Mouse (Mus musculus) liver, adult 2 months (tissue): Measurements from ENCODE around the gene Zdhhc5. TPM values are rescaled to one million over a fixed set of nuclear protein-coding genes. Genes with fewer than 3 reads are reported as not detected.

Experiments
- DNase-seq: peaks from one replicate; pipeline ENCODE4 v3.0.0-alpha.2; 2011; ENCODE audit warnings: low read depth, low spot score; ENCODE audit errors: extremely low read depth
- H3K27ac ChIP-seq: fragments of 200-500 bp; replicated peaks from 2 replicates; pipeline ENCODE4 v1.5.1; 2012; ENCODE audit warnings: low read depth, mild to moderate bottlenecking, control low read depth, inconsistent platforms, low read length; ENCODE audit not compliant: insufficient read depth
- H3K27me3 ChIP-seq: fragments of 200-500 bp; 2 replicates; pipeline ENCODE4 v1.6.1; 2012; ENCODE audit warnings: mild to moderate bottlenecking, moderate library complexity, low read length, inconsistent platforms; ENCODE audit not compliant: control insufficient read depth, insufficient read depth
- H3K36me3 ChIP-seq: fragments of 200-500 bp; 2 replicates; pipeline ENCODE4 v1.6.1; 2012; ENCODE audit warnings: low read length, inconsistent platforms; ENCODE audit not compliant: control insufficient read depth, insufficient read depth
- H3K4me1 ChIP-seq: fragments of 200-500 bp; 2 replicates; pipeline ENCODE4 v1.6.1; 2011; ENCODE audit warnings: low read length; ENCODE audit not compliant: control insufficient read depth, insufficient read depth
- H3K4me3 ChIP-seq: fragments of 200-500 bp; 2 replicates; pipeline ENCODE4 v1.5.1; 2011; ENCODE audit warnings: low read depth, mild to moderate bottlenecking, control low read depth, low read length, moderate library complexity; ENCODE audit not compliant: insufficient read depth
- H3K79me2 ChIP-seq: fragments of 200-500 bp; 2 replicates; pipeline ENCODE4 v1.6.1; 2012; ENCODE audit warnings: inconsistent platforms, mild to moderate bottlenecking, low read length, moderate library complexity; ENCODE audit not compliant: control insufficient read depth, insufficient read depth
- H3K9ac ChIP-seq: fragments of 200-500 bp; 2 replicates; pipeline ENCODE4 v1.6.1; 2012; ENCODE audit warnings: low read depth, mild to moderate bottlenecking, control low read depth, inconsistent platforms, low read length
- CTCF ChIP-seq: fragments of 200-500 bp; IDR thresholded peaks from 2 replicates; pipeline ENCODE4 v1.5.1; 2011; ENCODE audit warnings: low read depth, low read length, control low read depth
- POLR2A ChIP-seq: fragments of 200-500 bp; IDR thresholded peaks from 2 replicates; pipeline ENCODE4 v1.6.1; 2011; ENCODE audit warnings: low read length, control low read depth; ENCODE audit not compliant: insufficient read depth; ENCODE audit errors: extremely low read depth
- WGBS: fragments of 180-500 bp; shearing (Covaris S2); methylation state at CpG from one replicate; pipeline ENCODE4 v1.1.7; 2018; 5-methylcytosine and 5-hydroxymethylcytosine counted together
- polyA plus RNA-seq: library from polyadenylated mRNA; depleted of rRNA; stranded (reverse); fragments of >200 nt; gene quantifications from 2 replicates; pipeline ENCODE4 v1.2.3, GENCODE M21; 2012; rRNA removed
- total RNA-seq: library from RNA; depleted of rRNA; stranded (reverse); fragments of >200 nt; gene quantifications from 2 replicates; pipeline ENCODE4 v1.2.3, GENCODE M21; 2014; rRNA removed

Zdhhc5 gene
- total RNA-seq (21.9 and 25.8 TPM in 2 replicates), polyA plus RNA-seq (35.6 and 36.1 TPM in 2 replicates)

DNA sequence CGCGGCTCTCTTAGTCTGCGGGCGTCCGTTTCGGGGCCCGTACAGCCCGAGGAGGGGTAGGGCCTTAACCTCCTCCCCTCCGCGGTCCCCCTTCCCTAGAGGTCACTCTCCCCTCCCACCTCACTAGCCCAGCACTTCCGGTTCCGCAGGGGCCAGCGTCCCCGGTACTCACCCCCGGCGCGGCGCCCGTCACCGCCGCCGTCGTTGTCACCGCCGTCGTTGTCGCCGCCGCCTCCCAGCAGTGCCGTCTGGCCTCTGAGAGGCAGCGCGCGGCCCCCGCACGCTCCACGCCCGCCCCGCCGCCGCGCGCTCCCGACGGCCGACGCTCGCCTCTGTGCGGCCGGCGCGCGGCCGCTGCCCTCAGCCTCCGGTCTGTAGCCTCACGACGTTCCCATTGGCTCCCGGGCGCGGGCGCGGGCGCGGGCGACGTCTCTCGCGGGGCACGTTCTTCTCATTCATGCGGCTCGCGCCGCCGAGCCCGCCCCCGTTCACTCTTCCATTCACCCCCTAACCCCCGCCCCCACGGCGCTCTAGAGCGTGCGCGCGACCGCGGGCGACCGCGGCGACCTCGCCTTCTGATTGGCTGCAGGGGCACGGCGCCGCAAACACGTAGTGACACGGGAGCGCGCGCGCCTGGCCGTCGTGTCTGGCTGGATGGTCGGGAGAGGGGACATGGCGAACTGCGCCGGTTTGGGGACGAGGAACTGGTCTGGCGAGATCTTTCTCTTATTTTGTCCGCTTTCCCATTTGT is at the start of gene Zdhhc5:
TSS of gene Zdhhc5 (minus strand) at position 370 of the 751 bp plus-strand sequence.
- peak within 1 kb of the TSS; percentile 83 for H3K9ac ChIP-seq
- peaks cover 11% of the 10 kb centered on the region; the same call in 1 of the 2 replicates for H3K79me2 ChIP-seq
- peak within 1 kb of the TSS; percentile 93 for H3K4me3 ChIP-seq
- peak within 1 kb of the TSS; percentile 88 for H3K27ac ChIP-seq
- H3K27me3 ChIP-seq: no peaks in the 10 kb centered on the region
- TF ChIP-seq CTCF (no peak), POLR2A (peak; percentile 79)
- H3K4me1 ChIP-seq: no peaks in the 10 kb centered on the region; the same call in none of the 2 replicates
- peaks cover 10% of the 10 kb centered on the region for H3K36me3 ChIP-seq
- peak; percentile 51 for DNase-seq
- 1% methylated on average over 96 of the region's 107 CpGs for WGBS

DNA sequence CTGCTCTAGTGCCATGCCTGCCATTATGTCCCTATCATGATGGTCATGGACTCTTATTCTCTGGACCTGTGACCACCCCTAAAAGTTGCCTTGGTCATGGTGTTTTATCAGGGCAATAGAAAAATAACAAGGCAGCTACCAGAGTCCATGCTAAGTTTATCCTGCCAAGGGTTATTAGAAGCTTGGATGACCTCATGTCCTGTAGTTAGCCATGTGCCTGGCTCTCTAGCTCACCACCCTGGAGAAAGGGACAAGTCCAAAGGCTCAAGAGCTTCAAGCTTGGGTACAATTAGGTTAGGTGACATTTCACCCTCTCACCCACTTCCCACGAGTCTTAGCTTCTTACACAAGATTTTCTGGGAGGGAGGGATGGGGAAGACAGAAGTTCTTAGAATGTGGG is 47.8 kb upstream of the Zdhhc5 start:
- Histone ChIP-seq H3K27ac (peak overlapping the region; percentile 100), H3K79me2 (no peaks in the 10 kb centered on the region), H3K36me3 (peaks cover 31% of the 10 kb centered on the region), H3K4me3 (no peak overlapping the region), H3K4me1 (peaks cover 19% of the 10 kb centered on the region), H3K27me3 (no peaks in the 10 kb centered on the region), H3K9ac (no peak overlapping the region)
- TF ChIP-seq CTCF: no peak
- no peak for TF ChIP-seq POLR2A
- 14% methylated on average over 1 of the region's 1 CpGs for WGBS
- DNase-seq: peak; percentile 96

DNA sequence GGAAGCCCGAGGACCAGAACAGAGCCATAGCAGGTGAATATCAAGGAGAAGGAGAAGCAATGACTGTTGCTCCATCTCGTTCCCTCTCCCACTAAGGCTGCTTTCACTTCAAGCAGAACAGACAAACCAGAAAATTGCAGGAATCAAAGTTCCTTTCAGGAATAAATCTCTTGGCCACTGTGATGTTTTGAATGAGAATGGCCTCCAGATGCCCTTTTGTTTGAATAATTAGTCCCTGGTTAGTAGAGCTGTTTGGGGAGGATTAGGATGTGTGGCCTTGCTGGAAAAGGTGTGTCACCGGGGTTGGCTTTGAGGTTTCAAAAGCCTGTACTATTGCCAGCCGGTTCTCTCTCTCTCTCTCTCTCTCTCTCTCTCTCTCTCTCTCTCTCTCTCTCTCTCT is 47.3 kb upstream of the Zdhhc5 start:
- no peak overlapping the region for H3K4me3 ChIP-seq
- peaks cover 19% of the 10 kb centered on the region for H3K4me1 ChIP-seq
- TF ChIP-seq CTCF: no peak
- TF ChIP-seq POLR2A: no peak
- 0 out of 2 replicates have a peak overlapping the region, but pooled peaks have one; percentile 28 for H3K9ac ChIP-seq
- peaks cover 29% of the 10 kb centered on the region for H3K36me3 ChIP-seq
- WGBS: 39% methylated on average over 4 of the region's 4 CpGs
- peak overlapping the region; percentile 100 for H3K27ac ChIP-seq
- no peaks in the 10 kb centered on the region for H3K79me2 ChIP-seq
- H3K27me3 ChIP-seq: no peaks in the 10 kb centered on the region
- DNase-seq: peak; percentile 74

DNA sequence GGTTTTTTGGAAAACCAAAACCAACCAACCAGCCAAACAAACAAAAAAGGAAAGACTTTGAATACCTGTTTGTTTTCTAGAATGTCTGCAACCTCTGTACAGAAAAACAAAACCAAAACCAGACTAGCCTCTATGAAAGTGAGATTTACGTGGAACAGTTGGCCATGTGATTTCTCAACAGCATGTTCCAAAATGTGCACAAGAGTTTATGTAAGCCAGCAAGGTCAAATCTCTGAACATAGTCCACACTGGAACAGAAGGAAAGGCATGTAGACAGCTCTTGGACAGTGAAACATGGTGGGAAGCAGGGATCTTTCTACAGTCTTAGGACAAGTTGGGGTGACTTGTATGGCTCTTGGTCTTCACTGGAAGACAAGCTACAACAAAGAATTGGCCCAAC is 46.9 kb upstream of the Zdhhc5 start:
- DNase-seq: peak; percentile 98
- Histone ChIP-seq H3K27ac (peak overlapping the region; percentile 100), H3K9ac (0 out of 2 replicates have a peak overlapping the region, but pooled peaks have one; percentile 28), H3K36me3 (peaks cover 25% of the 10 kb centered on the region), H3K4me1 (peaks cover 22% of the 10 kb centered on the region), H3K4me3 (no peak overlapping the region), H3K27me3 (no peaks in the 10 kb centered on the region), H3K79me2 (no peaks in the 10 kb centered on the region)
- WGBS: 23% methylated on average over 1 of the region's 1 CpGs
- no peak for TF ChIP-seq POLR2A
- no peak for TF ChIP-seq CTCF

DNA sequence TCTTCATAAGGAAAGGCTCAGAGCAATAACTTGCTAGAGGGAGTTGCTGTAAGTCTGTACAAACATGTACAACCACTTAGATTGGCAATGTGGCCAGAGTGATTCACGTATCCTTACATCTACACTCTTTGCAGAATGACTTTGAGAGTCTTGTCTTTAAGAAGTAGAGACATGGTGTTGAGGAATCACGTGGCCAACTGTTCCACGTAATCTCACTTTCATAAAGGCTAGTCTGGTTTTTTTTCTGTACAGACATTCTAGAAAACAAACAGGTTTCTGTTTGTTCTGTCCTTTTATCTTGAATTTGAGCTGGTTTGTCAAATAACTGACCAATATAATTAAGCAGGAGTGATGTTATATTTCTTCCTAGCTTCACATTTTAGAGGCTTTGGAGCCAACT is 46.3 kb upstream of the Zdhhc5 start:
- no peak for DNase-seq
- no peak overlapping the region for H3K9ac ChIP-seq
- peak overlapping the region; percentile 98 for H3K27ac ChIP-seq
- 44% methylated on average over 3 of the region's 3 CpGs for WGBS
- no peaks in the 10 kb centered on the region for H3K79me2 ChIP-seq
- H3K27me3 ChIP-seq: no peaks in the 10 kb centered on the region
- no peak overlapping the region for H3K4me3 ChIP-seq
- peaks cover 19% of the 10 kb centered on the region for H3K36me3 ChIP-seq
- peaks cover 26% of the 10 kb centered on the region for H3K4me1 ChIP-seq
- TF ChIP-seq CTCF (no peak), POLR2A (no peak)

DNA sequence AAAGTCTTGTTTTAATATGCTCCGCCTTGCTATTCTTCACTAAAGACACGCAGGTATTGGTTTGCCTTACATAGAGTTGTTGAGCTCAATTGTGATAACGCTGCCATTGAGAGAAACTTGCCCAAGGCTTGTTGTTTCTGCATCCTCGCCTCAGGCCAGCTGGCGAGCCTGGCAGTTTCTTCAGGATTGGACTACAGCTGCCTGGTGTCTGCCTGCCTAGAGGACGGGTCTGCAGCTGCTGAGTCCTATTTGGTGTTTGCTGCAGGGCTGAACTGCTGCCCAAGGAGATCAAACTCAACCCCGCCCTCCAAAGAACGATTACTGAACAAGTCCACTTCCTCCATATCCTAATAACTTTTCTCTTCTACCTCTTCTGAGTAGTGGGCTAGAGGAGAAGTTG is 45.8 kb upstream of the Zdhhc5 start:
- peaks cover 14% of the 10 kb centered on the region for H3K36me3 ChIP-seq
- no peak overlapping the region for H3K27ac ChIP-seq
- no peak for DNase-seq
- no peak overlapping the region for H3K4me3 ChIP-seq
- TF ChIP-seq CTCF (no peak), POLR2A (no peak)
- H3K79me2 ChIP-seq: no peaks in the 10 kb centered on the region
- H3K27me3 ChIP-seq: no peaks in the 10 kb centered on the region
- peaks cover 28% of the 10 kb centered on the region for H3K4me1 ChIP-seq
- WGBS: 73% methylated on average over 8 of the region's 8 CpGs
- H3K9ac ChIP-seq: no peak overlapping the region
